Mouse (Mus musculus) adrenal gland, adult 2 months (tissue): ENCODE measurements around the gene Ccnd3. TPM values are rescaled to one million over a fixed set of nuclear protein-coding genes. Genes with fewer than 3 reads are reported as not detected.
A peak's percentile ranks its signal among the peaks of the same experiment; 100 is the strongest.

Experiments used
- DNase-seq: peaks from one replicate; pipeline ENCODE4 v3.0.0; 2021
- polyA plus RNA-seq: library from polyadenylated mRNA; depleted of rRNA; stranded (reverse); fragments of >200 nt; gene quantifications from 2 replicates; pipeline ENCODE4 v1.2.3, GENCODE M21; 2012
- total RNA-seq, 2 experiments: library from RNA; stranded (reverse); gene quantifications; 2 replicates each; pipeline ENCODE4 v1.2.3; 2021

The Ccnd3 gene
- total and polyA plus RNA-seq, 3 experiments: 326 to 1,375 (median 471) TPM

DNA sequence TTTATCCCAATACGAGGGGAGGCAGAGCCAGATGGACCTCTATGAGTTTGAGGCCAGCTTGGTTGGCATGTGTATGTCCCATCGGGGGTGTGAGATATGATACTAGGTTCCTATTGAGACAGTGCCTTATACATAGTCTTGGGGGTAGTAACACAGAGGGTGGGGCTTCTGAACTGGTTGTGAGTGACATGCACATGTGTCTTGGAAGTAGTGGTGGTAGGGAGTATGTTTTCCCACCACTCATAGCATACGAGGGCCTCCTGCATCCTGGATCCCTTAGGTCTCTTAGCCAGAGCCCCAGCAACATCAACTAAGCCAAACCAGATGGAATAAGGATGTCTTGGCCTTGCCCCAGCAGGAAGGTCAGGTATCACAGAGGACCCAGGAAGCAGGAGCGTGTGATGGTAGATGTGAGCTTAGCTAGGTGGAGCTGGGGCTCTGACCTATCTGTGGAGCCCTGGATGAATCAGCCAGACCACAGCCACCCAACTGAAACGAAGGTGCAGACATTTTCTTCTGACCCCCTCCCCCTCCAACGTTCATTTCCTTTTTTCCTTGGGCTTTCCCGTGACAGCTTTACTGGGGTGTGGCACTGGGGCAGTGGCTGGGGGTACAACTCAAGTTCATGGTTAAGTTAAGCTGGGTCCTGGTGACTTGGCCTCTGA is 10.5 kb downstream of the Ccnd3 start:
- DNase-seq: no peak

DNA sequence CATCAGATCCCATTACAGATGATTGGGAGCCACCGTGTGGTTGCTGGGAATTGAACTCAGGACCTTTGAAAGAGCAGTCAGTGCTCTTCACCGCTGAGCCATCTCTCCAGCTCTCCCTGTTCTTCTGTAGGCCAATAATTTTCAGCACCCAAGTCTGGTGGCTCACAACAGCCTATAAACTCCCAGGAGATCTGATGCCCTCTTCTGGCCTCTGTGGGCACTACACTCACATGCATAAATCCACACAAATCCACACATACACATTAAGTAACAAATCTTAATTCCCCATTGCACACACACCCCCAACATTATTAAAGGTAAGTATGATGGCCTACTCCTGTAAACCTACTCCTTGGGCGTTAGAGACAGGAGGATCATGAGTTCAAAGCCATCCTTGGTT is 11.4 kb downstream of the Ccnd3 start:
- DNase-seq: no peak

DNA sequence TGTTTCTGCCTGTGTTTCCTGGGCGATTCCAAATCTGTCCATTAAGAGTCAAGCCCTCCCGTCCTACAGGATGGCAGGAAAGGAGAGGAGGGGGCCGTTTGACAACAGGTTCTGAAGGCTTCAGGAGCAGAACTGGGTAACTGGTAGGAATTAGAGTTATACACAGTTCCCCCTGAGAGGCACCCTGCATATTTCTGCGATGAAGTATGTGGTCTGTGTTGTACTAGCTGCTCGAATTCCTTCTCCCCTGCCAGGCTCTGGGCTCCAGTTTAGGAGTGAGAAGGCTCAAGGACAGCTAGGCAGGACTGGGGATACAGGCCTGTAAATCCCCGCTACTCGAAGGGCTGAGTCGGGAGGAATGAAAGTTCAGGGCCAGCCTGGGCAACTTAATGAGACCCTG is 13.4 kb downstream of the Ccnd3 start:
- peak; percentile 71 for DNase-seq

DNA sequence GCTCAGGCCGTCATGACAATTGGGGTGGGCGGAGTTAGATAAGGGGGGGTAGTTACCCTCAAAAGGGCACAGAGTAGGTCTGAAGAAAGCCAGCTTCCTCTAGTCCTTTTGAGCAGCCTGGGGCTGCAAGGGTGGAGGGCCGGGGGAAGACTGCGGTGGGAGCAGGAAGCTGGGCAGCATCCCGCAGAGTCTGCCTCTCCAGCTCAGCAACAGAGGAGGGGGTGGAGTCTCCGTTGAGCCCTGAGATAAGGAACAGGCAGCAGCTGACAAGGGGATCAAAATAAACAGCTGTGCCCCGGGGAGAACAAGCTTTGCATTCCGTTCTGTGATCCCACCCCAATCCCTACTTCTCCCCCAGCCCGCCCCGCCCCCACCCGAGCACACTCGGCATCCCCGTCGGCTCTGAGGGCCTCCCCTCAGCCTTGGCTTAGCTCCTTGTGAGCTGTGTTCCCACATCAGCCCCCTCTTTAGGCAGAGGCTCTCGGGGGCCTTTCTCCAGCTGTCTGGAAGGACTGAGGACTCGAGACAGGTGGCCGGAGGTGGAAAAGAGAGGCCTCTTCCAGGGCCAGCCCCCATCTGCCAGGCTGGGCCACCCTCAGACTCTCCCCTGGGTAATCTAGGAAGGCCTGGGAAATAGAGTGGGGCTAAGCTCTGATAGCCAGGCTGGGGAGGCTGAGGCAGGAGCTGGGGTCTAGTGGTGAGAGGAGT is 16.9 kb downstream of the Ccnd3 start:
- peak; percentile 70 for DNase-seq

DNA sequence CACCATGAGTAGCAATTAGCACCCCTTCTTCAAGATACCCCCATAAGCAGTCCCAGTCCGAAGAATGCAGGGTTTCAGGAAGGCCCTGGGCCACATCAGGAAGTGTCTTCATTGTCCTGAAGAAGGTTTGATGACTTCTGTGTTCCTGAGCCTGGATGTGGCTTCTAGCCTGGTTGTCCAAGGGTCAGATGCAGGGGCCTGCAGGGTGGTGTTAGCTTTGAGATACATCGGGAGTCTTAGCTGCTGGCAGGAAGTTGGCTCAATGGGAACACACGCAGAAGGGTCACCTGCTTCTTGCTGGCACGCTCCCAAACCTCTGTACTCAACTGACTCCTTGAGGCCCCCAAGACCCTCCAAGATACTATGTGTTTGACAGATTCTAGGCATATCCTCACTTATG is 17.7 kb downstream of the Ccnd3 start:
- no peak for DNase-seq

DNA sequence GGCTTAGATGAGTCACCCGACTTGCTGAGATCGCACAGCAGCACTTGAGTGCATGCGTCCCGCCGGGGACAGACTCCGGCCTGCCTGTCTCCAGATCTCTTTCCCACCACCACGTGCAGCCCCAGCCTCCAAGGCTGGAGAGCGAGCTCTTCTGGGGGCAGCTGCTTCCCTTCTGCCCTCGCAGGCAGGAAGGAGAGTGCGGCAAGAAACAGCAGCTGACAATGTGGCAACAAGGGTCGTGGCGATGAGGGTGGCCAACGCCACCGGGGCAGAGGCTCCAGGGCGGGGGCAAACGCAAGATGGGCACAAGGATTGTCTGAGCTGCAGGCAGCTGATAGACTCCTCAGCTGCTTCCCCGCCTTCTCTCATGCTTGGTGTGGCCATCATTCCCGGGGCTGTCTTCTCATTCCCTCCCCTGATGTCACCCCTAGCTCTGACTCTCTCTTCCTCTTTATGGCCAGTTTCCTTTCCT is 18.4 kb downstream of the Ccnd3 start:
- no peak for DNase-seq

DNA sequence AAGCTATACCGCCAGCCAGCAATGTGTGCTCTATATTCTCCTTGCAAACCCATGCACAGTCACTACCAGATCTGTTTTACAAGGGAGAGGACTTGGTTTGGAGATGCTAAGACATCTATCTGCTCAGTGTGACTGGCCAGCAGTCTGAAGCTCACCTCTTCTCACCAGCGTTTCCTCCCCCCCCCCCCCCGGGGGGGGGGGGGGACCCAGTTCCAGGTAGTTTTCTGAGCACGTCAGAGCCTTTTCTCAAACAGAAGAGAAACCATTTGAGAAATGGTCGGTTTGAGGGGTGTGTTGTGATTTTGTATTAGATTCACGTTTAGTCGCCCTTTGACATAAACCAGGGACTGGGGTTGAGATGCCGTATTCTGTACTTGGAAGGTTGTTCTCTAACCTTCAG is 19.2 kb downstream of the Ccnd3 start:
- DNase-seq: no peak

DNA sequence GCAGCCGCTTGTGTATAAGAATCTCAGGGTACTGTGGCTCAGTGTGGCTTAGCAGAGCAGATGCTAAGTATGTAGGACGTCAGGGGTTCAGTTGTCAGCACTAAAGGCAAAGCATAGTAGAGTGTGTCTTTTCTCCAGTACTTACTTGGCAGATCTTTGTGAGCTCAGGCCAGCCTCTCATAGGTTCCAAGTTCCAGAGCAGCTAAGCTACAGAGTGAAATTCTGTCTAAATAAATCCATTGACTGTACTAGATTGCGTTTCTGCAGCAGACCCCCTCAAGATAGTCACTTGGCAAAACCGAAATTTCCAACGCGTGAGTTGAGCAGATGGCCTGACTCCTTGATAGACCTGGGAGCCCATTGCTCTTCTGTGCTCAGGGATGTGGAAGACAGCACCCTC is 20.1 kb downstream of the Ccnd3 start:
- DNase-seq: no peak

DNA sequence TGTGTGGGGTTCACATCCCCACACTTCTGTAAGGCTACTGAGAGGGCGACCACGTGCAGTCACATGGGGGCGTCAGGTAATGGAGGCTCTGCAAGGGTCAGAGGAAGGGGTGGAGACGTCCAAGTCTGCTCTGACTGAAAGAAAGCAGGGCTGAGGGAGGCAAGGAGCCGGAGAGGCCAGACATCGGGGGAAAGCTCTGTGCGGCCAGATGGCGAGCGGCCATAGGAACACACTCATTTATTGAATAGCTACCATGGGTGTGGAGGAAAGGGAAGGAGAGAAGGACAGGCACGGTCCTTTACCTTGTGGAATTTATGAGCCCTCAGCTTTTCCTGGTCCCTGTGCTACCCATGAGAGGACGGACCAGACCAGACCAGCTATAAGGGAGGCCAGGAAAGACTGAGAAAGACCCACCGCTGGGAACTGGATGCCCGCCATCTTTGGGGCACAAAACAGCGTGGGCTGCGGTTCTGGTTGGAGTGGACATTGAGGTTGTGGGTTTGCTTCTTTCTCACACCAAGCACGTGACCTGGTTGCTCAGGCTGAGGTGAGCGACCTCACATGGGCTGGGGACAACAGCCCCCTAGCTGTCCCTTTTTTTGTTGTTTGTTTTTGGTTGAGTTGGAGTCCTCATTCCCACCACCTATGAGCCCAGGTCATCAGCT is 22.1 kb downstream of the Ccnd3 start:
- DNase-seq: no peak

DNA sequence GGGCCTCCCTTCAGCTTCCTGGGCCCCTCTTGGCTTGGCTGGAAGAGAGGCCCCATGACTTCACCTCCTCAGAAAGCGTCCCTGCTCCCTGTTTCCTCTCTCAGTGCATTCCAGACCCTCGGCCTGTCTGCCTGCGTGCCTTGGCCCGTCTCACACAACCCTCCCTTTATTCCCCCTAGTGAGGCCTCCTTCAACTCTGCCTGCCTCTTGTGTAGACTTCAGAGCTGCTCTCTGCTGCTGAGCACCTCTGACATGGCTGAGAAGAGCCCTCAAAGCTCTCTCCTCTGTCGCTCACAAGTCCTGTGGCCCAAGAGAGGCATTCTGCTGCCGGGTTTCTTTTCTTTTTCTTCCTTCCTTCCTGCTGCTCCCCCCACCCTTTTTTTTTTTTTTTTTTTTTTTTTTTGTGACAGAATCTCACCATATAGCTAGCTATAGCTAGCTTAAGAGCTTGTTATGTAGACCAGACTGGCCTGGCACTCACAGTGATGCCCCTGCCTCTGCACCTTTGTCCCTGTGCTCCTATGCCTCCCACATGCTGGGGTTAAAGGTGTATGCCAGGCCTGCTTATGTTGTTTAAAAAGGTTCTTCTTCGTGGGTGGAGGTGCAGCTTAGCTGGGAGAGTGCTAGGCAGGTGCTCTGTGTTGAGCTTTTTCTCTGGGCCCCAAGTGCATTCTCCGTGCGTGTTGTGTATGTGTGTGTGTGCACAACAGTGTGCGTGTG is 22.9 kb downstream of the Ccnd3 start:
- no peak for DNase-seq

DNA sequence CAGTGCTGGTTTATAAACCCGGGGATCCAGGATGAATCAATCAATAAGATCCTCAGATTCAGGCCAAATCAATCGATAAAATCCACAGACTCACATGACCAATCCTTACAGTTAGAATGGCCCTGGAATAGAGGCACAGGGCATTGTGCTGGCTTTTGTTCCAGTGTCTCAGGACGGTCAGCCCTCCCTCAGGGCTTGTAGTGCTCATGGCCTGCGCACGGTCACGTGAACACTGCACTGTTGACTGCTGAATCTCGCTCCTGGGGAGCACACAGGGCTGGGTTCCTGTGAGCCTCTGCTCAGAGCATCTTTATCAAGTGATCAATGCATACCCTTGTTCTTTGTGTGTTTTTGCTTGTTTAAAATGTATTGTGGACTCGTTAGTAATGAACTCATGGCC is 24.1 kb downstream of the Ccnd3 start:
- DNase-seq: no peak

DNA sequence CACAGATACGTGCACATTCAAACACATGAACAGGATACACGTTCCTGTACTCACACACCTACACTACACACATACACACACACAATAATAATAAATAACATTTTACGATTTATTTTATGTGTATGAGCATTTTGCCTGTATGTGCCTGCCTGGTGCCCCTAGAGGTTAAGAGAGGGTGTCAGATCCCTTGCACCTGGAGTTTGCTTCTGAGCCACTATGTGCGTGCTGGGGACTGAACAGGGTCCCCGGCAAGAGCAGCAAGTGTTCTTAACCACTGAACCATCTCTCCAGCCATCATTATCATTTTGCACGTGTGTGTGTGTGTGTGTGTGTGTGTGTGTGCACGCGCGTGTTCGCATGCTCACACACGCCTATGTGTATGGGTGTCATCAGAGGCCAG is 24.7 kb downstream of the Ccnd3 start:
- DNase-seq: no peak

DNA sequence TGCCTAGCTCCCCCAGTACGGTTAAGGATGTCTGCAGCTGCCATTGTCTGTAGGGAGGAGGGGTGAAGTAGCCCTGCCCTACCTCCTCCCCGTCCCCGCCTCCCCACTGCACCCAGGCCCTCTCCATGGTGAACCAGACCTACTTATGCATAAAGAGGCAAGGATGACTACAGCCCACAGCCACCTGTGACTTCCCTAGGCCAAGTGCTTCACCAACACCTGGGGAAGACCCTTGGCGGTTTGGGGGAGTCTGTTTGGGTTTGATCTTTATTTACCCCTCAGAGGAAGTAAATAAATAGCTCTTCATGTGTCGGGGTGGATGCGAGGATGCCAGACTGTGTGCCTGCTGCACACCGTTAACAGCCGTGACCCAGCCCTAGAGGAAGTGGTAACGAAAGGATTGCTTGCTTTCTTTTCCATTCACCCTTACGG is 26.6 kb downstream of the Ccnd3 start:
- no peak for DNase-seq

DNA sequence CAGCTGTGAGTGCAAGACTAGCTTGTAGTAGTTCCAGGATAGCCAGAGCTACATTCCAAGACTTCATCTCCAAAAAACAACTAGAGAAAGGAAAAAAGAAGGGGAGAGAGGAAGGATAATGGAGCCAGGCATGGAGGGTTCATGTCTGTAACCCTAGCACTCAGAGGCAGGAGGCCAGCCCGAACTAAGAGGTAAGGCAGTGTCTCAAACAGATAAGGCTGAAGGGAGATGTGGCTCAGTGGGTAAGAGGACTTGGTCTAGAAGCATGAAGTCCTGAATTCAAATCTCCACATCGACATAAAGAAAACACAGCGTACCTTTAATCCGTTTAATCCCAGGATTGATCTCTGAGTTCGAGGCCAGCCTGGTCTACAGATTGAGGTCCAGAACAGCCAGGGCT is 27.5 kb downstream of the Ccnd3 start:
- DNase-seq: no peak

DNA sequence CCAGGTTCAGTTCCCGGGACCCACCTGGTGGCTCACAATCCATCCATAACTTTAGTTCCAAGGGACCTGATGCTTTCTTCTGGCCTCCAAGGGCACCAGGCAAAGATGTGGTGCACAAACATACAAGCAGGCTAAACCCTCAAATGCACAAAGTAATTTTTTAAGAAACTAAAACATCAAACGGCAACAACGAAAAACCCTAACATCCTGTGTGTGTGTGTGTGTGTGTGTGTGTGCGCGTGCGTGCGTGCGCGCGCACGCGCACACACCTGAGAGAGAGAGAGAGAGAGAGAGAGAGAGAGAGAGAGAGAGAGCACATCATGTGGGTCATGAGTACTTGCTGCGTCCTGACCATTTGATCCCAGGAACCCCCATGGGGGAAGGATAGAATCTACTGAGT is 28.8 kb downstream of the Ccnd3 start:
- DNase-seq: no peak

DNA sequence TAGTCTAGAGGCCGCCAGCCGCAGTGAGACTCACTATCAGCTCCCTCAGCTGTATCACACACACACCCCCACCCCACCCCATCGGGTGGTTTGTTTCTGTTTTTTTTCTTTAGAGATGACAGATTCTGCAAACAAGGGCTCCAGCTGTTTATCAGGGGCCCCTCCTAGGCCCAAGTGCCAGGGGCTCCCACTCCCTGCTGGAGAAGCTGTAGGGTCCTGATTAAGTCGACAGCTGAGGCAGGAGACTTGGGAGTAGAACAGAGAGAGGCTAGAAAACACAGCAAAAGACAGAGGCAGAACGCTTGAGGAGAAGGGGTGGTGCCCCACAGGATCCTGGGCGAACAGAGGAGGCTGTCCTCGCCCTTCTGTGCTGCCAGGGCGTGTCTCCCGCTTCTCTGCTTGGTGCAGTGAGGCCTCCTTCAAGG is 31.0 kb downstream of the Ccnd3 start:
- DNase-seq: no peak

DNA sequence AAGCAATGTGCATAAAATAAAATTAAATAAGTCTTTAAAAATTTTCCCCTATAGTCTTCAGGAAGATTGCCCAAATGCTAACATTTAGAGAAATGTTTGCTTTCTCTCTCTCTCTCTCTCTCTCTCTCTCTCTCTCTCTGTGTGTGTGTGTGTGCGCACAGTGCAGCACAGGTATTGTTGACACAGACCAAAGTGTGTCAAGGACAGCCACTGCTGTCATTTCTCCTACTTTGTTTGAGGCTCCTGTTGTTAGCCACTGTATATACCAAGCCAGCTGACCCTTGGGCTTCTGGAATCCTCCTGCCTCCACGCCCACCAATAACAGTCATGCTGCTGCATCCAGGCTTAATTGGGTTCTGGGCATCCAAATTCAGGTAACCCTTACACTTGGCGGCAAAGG is 33.2 kb downstream of the Ccnd3 start:
- no peak for DNase-seq

DNA sequence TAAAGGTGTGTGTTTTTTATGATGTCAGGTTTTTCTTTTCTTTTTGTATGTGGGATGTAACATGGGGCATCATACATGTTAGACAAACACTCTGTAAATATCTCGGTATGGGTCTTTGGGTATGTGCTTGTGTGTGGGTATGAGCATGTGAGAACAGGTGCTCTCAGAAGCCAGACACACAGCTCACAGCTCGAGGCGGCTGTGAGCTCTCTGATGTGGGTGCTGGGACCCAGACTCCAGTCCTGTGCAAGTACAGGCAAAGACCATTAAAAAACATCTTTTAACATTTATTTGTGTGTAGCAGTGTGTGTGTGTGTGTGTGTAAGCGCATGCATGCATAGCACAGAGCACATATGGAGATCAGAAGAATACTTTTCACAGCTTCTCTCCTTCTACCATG is 34.3 kb downstream of the Ccnd3 start:
- DNase-seq: no peak

DNA sequence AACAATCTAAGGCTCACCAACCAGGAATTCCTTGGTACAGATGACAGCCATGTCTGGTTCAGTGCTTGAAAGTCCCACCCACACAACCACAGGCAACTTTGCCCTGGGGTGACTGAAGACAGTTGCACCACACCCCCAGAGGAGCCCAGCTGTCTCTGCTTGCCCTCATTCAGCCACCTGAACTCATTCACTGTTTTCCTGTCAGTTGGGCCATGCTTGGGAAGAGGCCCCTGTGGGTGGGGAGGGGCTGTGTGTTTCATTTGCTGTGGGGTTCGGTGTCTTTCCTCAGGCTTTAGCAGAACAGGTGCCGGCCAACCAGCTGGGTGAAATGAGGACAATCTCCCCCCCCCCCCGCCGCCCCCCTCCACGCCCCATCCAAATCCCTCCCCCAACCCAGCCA is 37.2 kb downstream of the Ccnd3 start:
- DNase-seq: no peak

DNA sequence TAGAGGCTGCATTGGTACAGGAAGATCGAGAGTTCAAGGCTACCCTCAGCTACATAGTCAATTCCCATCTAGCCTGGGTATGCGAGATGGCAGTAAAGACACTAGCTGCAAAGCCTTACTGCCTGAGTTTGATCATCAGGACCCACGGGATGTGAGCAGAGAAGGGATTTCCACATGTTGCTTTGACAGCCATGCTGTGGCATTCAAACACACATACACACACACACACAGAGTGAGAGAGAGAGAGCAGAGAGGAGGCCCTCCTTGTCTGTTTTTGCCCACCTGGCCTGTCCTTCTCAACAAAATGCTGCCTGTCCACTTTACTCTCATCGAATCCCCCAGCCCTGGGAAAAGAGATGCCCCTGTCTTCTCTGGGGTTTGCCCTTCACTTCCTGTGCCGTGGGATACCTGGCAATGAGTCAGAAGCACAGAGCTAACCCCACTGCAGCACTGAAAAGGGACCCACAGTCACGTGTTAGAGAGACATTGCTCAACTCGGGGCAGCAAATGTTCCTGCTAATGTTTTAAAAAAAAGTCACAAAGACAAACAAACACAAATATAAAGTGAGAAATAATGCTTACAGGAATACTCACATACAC is 38.3 kb downstream of the Ccnd3 start:
- DNase-seq: no peak

DNA sequence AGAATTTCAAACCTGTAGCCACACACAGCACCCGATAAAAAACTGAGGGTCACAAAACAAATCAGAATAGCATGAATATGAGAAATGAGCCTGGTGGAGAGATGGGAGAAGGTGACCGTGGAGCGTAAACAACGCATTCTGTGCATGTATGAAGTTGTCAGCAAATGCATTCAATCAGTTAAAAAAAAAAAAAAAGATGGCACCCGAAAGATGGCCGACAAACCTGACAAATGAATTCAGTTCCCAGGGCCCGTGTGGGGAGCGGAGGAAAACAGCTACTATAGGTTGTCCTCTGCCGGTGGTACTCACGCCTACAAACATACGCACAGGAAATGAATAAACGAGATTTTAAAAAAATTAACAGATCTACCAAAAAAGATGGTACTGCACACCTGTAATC is 40.3 kb downstream of the Ccnd3 start:
- DNase-seq: no peak

DNA sequence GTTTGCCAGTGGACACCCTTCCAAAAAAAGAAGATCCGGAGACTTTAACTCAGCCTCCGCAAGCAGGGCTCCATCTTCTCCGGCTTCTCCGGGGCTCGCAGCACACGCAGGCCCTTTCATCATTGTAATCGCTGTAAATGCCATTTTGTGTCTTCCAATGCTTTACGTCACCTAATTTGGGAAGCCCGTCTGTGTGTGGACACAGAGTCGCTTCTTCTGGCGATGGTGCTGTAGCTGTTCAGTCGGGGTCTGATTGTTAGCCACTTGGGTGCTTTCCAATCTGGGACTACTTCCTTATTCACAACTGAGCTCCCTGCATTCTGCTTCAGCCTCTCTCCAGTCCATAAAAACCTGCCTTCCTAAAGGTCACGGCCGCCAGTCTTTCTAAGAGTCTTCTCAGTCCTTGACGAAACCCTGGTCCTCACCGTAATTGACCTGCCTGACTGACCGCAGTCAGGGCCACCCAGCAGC is 41.0 kb downstream of the Ccnd3 start:
- peak; percentile 87 for DNase-seq
